Mouse (Mus musculus) adrenal gland, postnatal 25 days (tissue): ENCODE results near the gene Scnn1a. TPM values are rescaled to one million over a fixed set of nuclear protein-coding genes. Genes with fewer than 3 reads are reported as not detected.
"Not testable (repeated sequence)": the region's sequence is repeated elsewhere in the genome, so short reads cannot be mapped to it uniquely, and the experiment has no call there.

ENCODE experiments used
- DNase-seq: peaks from one replicate; pipeline ENCODE4 v3.0.0; 2021; ENCODE audit warnings: mixed read lengths
- long read RNA-seq: library from polyadenylated mRNA; stranded (forward); transcript quantifications from one replicate; pipeline ENCODE4 v2.0.0, GENCODE M21; 2021
- total RNA-seq: library from RNA; stranded (reverse); gene quantifications from 2 replicates; pipeline ENCODE4 v1.2.3, GENCODE M21; 2021

The Scnn1a gene
- 1.6 and 1.9 TPM in 2 replicates for total RNA-seq
- long read RNA-seq = 0 reads

DNA sequence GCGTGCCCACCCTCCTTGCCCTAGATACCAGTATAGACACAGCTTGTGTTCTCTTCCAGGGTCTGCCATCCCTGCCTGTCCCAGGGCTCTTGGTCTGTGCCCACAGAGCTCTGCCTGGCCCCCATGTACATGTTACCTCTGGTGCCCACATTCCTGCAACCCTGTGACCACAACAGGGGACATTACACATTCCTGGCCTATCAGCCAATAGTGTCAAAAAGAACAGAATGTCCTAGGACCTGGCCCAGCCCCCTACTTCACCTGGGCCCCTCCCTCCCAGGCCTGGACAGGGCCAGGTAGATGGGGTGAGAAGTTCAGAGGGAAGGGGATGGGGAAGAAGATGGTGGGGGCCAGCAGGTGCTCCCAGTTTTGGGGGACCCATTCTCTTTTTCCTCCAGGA is at the start of gene Scnn1a:
Scnn1a (plus strand) TSS at position 337 of the 400 bp plus-strand sequence.
- DNase-seq = no peak

DNA sequence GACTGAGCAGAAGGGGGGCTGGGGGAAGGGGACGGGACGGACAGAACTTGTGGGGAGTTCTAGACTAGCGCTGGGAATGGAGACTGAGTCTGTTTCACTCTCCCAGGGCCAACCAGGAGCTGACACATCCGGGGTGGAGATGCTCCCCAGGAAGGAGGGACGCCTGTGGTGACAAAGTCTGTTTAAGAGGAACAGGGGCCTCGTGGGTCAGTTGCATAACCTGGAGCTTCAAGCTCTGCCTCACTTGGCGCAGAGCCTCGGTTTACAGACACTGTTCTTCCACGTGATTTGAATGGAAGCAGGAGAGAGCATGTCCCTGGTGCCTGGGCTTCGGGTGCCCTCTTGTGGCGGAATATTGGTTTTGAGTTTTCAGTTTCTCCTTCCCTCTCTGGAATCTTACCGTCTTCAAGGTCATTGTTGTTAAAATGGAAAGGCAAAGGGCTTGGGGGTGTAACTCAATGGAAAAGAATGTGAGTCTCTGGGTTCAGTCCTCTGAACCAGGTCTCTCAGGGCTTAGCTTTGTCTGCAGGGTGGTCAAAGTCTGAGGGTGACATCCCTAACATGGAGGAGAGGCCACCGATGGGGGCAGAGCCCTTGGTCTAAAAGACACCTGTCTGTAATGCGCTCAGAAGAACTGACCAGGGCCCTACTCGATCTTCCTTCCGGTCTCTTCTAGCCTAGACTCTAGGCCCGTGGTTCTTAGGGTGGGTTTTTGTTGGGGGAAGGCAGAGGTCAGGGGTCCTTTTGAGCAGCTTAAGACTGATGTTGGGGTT is 48.8 kb upstream of the Scnn1a start:
- DNase-seq = peak; percentile 91

DNA sequence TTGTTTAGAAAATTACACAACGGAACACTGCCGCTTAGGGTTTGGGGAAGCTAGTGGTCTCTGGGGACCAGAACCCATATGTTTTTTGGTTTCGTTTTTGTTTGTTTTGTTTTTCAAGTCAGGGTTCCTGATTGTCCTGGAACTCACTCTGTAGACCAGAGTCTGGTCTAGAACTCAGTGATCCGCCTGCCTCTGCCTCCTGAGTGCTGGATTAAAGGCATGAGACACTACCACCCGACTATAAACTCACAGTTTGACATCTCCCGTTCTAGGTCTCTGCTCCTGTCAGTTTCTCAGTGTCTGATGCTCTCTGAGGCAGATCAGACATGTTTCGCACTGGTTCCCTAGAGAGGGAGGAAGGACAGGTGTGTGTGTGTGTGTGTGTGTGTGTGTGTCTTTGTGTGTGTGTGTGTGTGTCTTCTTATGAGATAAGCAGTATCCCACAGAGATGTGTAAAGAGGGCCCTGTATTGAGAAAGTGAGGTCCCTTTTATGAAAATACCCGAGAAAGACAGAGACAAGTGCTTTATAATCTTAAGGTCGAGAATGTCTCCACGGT is 48.2 kb upstream of the Scnn1a start:
- DNase-seq = no peak

DNA sequence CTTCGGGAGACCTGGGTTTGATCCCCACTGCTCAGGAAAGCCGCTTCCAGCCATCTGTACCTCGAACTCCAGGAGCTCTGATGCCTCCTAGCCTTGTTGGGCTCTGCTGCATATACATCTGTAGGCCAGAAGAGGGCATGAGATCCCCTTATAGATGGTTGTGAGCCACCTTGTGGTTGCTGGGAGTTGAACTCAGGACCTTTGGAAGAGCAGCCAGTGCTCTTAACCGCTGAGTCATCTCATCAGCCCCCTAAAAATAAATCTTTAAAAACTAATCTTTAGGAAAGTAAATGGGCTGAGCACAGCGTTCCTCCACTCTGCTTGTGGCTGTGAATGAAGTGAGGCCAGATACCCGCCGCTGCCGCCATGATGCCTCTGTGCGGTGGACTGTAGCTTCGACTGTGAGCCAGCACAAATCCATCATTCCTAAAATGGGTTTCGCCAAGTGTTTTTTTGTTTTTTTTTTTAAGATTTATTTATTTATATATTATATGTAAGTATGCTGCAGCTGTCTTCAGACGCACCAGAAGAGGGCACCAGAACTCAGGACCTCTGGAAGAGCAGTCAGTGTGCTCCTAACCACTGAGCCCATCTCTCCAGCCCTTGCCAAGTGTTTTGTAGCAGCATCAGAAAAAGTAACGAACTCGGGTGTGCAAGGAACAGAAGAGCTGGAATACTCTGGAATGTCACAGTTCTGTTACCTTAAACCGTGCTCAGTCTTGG is 45.5 kb upstream of the Scnn1a start:
- DNase-seq = peak; percentile 46

DNA sequence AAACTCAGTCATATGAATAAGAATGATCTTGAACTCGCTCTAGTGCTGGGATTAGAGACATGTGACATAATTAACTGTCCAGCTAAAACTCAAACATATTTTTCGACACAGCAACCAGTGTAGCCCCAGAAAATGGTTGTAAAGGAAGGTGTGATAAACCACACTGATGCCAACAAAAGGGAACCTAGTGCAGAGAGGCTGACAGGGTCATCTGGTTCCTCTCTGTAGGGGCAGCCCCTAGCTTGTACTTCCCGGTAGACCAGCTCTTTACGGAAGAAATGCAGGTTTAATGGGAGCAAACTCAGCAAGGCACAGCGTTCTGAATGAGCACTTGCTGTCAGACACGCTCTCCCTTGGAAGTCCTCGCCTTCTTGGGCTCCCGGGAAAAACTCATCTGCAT is 40.7 kb upstream of the Scnn1a start:
- no peak for DNase-seq

DNA sequence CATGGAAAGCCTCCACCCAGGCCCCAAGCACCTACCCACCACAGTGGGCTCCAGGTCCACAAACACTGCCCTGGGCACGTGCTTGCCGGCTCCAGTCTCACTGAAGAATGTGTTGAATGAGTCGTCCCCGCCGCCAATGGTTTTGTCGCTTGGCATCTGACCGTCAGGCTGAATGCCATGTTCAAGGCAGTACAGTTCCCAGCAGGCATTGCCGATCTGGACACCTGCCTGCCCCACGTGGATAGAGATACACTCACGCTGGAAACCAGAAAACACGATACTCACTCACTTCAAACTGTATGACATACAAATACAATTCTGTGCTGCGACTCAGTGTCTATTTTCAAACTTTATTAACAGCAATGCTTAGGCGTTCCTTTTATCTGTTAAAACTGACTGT is 37.7 kb upstream of the Scnn1a start:
- DNase-seq = not testable (repeated sequence)

DNA sequence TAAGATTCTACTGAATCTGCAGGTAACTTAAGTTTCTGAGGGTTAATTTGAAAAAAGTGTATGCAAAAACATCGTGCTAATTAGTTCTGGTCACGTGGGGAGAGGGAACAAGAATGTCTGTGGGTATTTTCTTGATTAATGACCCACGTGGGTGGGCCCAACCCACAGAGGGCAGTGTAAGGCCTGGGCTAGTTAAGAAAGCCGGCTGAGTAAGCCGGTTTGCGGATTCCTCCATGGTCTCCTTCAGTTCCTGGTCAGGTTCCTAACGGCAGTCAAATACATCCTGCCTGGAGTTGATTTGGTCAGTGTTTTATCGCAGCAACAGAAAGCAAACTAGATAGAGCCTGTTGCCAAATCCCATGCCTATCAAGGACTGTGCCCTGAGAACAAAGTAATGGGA is 36.2 kb upstream of the Scnn1a start:
- no peak for DNase-seq

DNA sequence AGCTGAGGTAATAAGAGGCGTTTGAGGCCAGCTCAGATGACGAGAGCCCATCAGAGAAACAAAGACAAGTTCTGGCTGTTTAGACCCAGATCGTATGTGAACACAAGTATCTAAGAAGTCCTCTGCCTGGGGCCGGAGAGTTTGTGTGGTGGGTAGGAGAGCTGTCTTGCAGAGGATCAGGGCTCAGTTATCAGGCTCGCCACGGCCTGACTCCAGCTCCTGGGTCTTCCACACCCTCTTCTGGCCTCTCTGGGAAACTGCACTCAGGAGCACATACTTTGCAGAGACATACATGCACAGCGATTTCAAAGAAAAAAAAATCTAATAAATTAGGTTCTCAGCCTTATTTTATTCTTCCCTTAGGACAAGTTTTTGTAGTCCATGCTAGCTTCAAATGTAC is 35.7 kb upstream of the Scnn1a start:
- no peak for DNase-seq

DNA sequence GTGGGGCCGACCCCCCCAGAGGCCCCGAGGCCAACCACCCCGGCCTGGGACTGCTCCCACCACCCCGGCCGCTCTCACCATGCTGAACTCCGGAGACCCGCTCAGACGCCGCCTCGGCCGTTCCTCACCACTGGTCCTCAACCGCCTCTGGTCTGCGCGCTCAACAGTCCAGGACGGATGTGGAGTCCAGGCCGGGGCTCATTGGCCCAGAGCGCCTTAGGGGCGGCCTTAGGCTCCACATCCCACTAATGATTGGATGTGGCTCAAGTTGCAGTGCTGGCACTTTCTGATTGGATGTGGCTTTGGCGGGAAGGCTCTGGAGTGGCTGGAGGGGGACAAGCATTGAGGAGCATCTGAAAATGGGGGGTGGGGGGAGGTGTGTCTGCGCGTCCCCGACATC is 34.6 kb upstream of the Scnn1a start, which contains the start of gene Tuba3a:
Tuba3a (minus strand) TSS at position 153 of the 400 bp plus-strand sequence.
- DNase-seq = no peak

DNA sequence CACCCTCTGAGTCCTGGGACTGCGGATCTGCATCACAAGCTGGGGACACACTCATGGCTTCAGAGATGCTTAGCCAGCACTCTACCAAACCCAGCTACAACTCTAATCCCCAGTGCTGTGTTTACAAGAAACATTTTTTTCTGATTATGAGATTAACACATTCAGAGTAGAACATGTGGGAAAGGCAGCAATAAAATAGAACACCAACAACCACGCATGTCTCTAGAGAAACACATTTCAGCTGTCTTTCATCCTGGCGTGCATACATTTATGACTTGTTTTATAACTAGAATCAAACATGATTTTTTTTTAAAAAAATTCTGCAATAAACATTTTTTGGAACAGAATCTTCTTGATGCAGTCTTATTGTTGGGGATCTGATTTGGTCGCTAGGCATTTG is 33.5 kb upstream of the Scnn1a start:
- DNase-seq = no peak

DNA sequence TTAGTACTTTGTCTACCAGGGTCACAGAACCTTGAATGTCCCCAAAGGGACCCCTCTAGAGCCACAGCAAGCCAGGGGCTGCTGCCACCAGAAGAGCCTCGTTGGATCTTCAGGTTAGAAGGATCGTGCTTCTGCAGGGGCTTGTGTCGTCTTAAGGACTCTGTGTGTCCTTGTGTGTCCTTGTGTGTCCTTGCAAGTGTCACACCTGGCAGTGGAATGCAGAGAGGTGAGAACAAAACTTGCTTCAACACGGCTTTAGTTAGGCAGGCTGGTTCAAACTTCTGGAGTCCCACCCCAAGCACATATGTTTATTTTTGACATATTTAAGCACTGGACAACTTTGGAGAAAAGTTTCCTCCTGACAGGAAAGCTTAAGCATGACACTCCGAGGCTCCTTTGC is 31.7 kb upstream of the Scnn1a start:
- no peak for DNase-seq

DNA sequence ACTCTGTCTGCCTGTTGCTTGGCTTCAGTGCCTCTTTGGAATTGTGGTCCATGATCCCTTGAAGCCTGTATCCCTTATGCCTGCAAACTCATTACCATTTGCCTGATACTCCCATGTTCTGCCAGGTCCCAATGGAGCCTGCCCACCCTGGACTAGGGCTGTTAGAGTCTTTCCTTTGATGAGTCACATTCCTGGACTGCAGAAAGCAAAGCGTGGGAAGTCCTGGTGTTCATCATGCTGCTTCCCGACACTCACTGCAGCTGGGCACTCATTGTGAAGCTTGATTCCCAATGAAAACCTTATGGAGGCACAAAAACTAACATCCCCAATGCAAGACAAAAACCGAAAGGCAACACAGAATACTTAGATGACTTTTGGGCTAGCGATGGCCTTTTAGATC is 29.1 kb upstream of the Scnn1a start:
- no peak for DNase-seq

DNA sequence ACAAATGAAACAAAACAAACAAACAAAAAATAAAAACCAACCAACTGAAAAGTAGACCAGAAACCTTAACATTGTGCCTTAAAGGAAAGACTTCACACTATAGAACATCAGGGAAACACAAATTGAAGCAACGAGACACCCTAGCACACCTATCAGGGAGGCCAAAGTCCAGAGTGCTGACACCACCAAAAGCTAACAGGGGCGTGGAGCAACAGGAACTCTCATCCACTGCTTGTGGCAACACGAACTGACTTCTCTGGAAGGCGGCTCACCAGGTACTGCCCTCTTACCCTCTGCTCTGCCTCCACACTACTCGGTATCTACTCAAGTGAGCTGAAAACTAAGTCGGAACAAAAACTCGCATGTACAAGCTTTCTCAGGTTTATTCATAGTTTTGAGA is 28.2 kb upstream of the Scnn1a start:
- DNase-seq = no peak

DNA sequence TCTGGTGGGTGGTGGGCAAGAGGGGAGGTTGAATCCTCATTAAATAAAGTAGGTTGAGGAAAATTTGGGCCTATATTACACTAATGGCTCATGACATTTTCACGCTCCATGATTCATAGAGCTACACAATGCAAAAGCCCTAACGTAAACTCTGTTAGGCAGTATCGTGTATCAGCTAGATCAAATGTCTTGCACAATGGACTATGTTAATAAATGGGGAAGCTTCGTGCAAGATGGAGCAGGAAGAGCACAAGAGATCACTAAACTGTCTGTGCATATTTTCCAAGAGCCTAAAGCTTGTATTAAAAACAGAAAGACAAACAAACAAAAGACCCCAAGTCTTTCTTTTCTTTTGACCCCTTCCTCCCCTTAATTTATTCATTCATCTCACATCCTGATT is 26.4 kb upstream of the Scnn1a start:
- no peak for DNase-seq

DNA sequence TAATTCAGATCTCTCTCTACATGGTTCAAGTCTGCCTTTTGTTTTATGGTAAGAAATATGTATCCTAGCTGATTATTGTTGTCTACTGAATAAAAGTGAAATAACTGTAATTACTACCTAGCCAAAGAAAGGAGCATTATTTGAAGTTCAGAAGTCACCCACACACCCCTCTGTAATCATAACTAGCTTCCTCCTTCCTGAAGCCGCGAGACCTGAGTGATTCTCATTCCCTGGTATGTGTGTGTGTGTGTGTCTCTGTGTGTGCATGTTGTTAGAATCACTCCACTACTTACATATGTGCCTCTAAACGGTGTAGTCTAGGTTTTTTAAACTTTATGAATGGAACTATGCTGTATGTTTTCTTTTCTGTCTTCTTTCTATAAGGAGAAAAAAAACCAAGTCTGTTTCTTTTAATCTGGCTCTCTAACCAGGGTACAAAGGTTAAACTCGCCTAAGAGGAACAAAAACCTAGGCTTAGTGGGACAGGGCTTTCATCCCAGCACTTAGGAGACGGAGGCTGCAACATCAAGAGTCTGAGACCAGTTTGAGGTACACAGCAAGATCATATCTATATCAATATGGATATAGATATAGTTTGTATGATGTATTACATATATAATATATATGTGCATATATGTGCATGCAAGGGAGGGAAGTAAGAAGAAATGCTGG is 23.2 kb upstream of the Scnn1a start:
- no peak for DNase-seq

DNA sequence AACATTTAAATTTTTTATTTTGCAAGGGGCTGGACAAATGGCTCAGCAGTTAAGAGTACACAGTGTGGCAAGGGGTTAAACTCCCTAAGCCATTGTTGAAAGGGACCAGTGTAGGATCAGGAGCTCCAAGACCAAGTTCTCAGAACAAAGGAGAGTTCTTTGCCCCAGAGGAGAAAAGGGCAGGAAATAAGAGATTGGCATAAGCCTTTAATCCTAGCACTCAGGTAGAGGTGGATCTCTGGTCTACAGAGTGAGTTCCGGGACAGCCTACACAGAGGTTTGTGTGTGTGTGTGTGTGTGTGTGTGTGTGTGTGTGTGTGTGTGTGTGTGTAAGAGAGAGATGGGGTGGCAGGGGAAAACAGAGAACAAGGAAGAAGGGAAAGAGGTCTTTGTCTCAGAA is 19.5 kb upstream of the Scnn1a start:
- DNase-seq = no peak

DNA sequence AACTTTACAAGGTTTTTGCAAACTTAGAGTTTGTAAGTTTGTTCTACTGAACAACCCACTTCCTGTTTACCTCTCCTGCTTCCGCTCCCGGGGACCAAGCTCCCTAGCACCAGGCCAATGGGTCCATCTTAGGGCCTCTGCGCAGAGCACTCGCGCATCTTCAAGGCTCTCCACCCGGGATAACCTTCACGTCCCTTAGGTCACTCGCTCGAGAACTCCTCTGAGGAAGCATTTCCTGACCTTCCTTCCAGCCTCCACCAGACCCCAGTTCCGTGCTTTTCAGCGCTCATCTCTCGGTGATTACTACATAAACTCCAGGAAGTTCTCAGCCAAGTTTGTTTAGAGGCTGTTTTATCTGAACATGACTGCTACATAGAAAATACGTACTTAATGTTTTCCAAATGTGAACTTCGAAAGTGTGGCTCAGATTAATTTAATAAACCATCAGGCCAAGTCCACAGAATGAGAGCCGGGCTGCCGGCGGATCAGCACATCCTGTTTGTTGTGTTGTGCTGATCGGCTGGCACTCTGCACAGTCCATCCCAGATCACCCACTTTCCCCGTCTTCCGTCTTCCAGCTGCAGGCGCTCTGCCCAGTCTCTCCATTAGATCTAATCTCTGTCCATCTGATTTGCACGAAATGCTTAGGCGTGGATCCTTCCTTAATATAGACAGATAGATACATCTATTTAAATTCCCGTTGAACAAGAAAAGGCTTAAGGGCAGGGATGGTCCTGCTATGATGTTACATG is 18.1 kb upstream of the Scnn1a start:
- no peak for DNase-seq

DNA sequence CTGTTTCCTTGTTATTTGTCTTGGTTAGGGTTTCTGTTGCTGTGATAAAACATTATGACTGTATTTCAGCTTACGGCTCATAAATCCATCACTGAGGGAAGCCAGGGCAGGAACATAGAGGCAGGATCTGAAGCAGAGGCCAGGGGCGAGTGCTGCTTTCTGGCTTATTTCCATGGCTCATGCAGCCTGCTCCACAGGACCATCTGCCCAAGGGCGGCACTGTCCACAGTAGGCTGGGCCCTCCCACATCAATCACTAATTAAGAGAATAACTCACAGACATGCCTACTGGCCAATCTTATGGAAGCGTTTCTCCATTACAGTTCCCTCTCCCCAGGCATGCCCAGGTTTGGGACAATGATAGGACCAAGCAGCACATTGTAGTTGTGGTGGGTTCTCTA is 17.2 kb upstream of the Scnn1a start:
- DNase-seq = no peak

DNA sequence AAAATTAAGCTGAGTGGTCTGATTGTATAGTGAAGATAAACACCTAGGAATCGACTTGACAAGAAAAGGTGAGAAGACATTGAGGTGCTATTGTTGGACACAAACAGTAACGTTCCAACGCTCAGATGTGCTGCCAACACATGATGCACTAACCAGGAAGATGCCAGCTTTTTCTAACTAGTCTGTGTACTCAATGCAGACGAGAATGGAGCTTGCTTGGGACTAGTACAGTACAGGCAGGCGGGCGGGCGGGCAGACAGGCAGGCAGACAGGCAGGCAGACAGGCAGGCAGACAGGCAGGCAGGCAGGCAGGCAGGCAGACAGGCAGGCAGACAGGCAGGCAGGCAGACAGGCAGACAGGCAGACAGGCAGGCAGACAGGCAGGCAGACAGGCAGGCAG is 16.1 kb upstream of the Scnn1a start:
- DNase-seq = not testable (repeated sequence)

DNA sequence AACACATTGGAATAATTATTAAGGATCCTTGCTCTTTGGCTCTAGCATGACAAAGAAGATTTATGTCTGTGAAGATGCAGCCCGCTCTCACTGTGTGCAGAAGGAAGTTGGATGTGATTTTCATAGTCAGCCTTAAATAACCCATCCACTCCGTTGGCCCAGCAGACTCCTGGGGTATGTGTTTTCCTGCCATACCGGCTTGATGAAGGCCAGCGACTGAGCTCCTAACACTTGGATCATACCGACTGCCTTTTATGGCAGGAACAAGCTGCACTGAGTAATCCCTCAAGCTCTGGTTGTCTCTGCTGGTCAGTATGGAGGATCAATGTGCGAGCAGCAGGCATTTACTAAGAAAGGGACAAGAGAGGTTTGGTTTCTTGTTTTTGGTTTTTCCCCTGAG is 15.0 kb upstream of the Scnn1a start:
- no peak for DNase-seq

DNA sequence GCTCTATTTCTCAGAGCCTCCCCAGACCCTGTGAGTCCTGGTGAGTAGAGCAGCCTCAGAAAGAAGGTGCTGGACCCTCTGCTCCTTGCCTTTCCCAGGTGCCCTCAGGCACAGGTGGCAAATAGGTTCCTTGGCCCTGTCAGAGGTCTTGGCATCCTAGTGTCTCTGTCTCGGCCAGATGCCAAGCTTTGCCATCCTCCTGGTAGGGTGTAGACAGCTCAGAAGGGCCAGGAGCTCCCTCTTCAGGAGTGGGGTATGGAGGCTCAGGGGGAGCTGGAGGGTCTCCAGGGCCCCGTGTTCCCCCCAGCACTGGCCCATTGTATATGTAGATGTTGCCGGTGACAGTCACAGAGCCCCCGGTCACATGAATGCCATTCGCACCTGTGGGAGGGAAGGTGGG is 13.4 kb upstream of the Scnn1a start:
- no peak for DNase-seq

DNA sequence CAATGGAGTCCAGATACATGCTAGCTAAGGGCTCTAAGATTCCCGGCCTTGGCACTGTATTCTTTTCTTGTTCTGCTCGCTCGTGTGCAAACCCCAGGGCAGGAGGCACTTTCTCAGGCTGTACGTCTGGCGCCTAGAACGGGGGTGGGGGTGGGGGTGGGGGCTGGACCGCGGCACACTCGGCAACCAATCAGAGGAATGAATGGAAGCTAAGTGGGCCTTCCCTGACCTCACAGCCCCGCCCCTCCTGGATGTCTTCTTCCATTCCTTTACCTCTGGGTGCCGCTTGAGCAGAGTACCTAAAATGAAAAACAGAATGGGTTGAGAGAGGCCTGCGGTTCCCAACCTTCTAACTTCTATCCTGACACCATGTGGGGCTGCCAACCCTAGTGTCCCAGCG is 11.5 kb upstream of the Scnn1a start:
- DNase-seq = no peak
